Mouse (Mus musculus) neural tube, postnatal 0 days (tissue): ENCODE results near the gene Lipk. TPM values are rescaled to one million over a fixed set of nuclear protein-coding genes. Genes with fewer than 3 reads are reported as not detected.

ENCODE experiments used
- microRNA-seq: library from miRNA; unstranded; fragments of <30 nt; microRNA quantifications from one replicate; pipeline ENCODE4, GENCODE M21; 2016
- polyA plus RNA-seq: library from polyadenylated mRNA; unstranded; fragments of >200 nt; fragmentation: Nextera tagmentation; extraction: Ambion mirVana; gene quantifications from 2 replicates; pipeline ENCODE4 v1.2.1, GENCODE M21; 2015

The Lipk gene
- 0.10 TPM in 1 of 2 replicates, not detected in the other for polyA plus RNA-seq

GRCm38 (mm10) chr19:34008002-34008401 lies at the start of gene Lipk:
Gene Lipk, plus strand, starts transcription at chr19:34008290.

GRCm38 (mm10) chr19:33960887-33961286 lies 47.2 kb upstream of the Lipk start, which contains the start of gene Lipf:
Gene Lipf, plus strand, starts transcription at chr19:33961187.

GRCm38 (mm10) chr19:34066779-34067472 lies 58.8 kb downstream of the Lipk start, which contains the start of gene Lipn:
Gene Lipn, plus strand, starts transcription at chr19:34067358.

Small RNA genes lying within 50 kb of the gene (microRNA-seq; reads per million reads assigned to microRNA genes)
- gene Gm23334: not detected

Other genes starting within 250 kb of the Lipk start
- gene Lipo3, start 246.3 kb upstream of the Lipk start, polyA plus RNA-seq: 11.0 and 12.6 TPM in 2 replicates
- not detected in 2 replicates for gene Lipo1, start 220.8 kb upstream of the Lipk start, polyA plus RNA-seq
- not detected in 2 replicates for gene Lipf, start 47.1 kb upstream of the Lipk start, polyA plus RNA-seq
- not detected in 2 replicates for gene Lipn, start 59.1 kb downstream of the Lipk start, polyA plus RNA-seq
- not detected in 2 replicates for gene Lipm, start 92.6 kb downstream of the Lipk start, polyA plus RNA-seq
- gene Ankrd22, start 157.8 kb downstream of the Lipk start, polyA plus RNA-seq: not detected in 2 replicates
- gene Stambpl1, start 183.9 kb downstream of the Lipk start, polyA plus RNA-seq: 26.1 and 28.2 TPM in 2 replicates
- gene Acta2, start 247.3 kb downstream of the Lipk start, polyA plus RNA-seq: 8.2 and 12.0 TPM in 2 replicates